Mouse (Mus musculus) small intestine, adult 2 months (tissue): ENCODE data around the gene Lypd3.

Experiments
- CTCF ChIP-seq: fragments of 200-500 bp; IDR thresholded peaks from 2 replicates; pipeline ENCODE4 v1.5.1; 2012; ENCODE audit warnings: low read depth, mild to moderate bottlenecking, control low read depth, inconsistent platforms, low read length, moderate library complexity, mixed read lengths; ENCODE audit not compliant: insufficient replicate concordance, insufficient read length; ENCODE audit errors: extremely low read depth
- POLR2A ChIP-seq: fragments of 200-500 bp; IDR thresholded peaks from 2 replicates; pipeline ENCODE4 v1.6.1; 2012; ENCODE audit warnings: low read depth, mild to moderate bottlenecking, control low read depth, inconsistent platforms, low read length, moderate library complexity

DNA sequence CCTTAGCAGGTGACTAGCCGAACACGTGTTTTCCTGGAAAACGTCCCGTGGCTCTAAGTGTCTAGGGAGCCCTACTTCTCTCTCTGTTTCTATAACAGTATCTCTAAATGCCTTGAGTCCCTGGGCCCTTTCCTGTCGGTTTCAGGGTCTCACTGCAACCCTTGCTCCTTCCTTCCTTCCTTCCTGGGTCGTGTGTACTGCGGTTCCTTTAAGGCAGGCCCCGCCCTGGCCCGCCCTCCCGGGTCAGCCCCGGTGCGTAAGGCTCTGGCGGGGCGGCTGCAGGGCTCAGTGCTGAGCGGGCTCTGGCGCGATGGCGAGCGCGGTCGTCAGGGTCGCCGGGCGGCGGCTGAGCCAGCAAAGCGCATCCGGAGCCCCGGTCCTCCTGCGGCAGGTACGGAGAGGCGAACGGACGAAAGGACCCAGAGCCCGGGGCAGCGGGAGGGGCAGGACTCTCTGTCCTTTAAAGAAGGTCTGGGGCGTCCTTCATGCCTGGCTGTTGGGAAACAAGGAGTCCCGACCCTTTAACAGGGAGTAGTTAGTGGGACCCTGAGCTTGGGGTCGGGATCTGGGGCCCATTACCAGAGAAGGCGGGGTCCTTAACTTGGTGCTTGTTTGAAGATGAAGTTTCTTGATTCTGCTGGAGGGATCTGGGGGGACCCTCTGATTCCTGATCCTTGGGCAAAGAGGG, 42.6 kb upstream of the Lypd3 start:
- TF ChIP-seq POLR2A = peak; percentile 79
- 0 out of 2 replicates have a peak, but pooled peaks have one; percentile 10 for TF ChIP-seq CTCF
